Mouse (Mus musculus) hindbrain, embryonic 11.5 days (tissue): ENCODE data around the gene Dlgap1. TPM values are rescaled to one million over a fixed set of nuclear protein-coding genes. Genes with fewer than 3 reads are reported as not detected.

Source experiments
- ATAC-seq: fragments of 200-750 bp; cut with Nextera tagmentation; 2 replicates; pipeline ENCODE4 v1.8.0; 2017; ENCODE audit warnings: mild to moderate bottlenecking, moderate TSS enrichment, moderate library complexity; ENCODE audit not compliant: low FRiP score
- DNase-seq: peaks from one replicate; pipeline ENCODE4 v3.0.0-alpha.2; 2015; ENCODE audit warnings: low spot score
- H3K27ac ChIP-seq: fragments of 300-500 bp; sonication (generic); 2 replicates; pipeline ENCODE4 v1.5.1; 2014; ENCODE audit warnings: mild to moderate bottlenecking, low read depth, low read length
- H3K27me3 ChIP-seq: fragments of 300-500 bp; sonication (generic); 2 replicates; pipeline ENCODE4 v1.6.1; 2014; ENCODE audit warnings: mild to moderate bottlenecking, low read length, moderate library complexity, mixed read lengths; ENCODE audit not compliant: control insufficient read depth, insufficient read depth
- H3K36me3 ChIP-seq: fragments of 300-500 bp; sonication (generic); 2 replicates; pipeline ENCODE4 v1.6.1; 2014; ENCODE audit warnings: mild to moderate bottlenecking, low read length, moderate library complexity, mixed read lengths; ENCODE audit not compliant: control insufficient read depth, insufficient read depth
- H3K4me1 ChIP-seq: fragments of 300-500 bp; sonication (generic); replicated peaks from 2 replicates; pipeline ENCODE4 v1.6.1; 2014; ENCODE audit warnings: low read length, mixed read lengths; ENCODE audit not compliant: control insufficient read depth, insufficient read depth
- H3K4me2 ChIP-seq: fragments of 300-500 bp; sonication (generic); replicated peaks from 2 replicates; pipeline ENCODE4 v1.6.1; 2014; ENCODE audit warnings: mild to moderate bottlenecking, low read depth, low read length
- H3K4me3 ChIP-seq: fragments of 300-500 bp; sonication (generic); 2 replicates; pipeline ENCODE4 v1.5.1; 2014; ENCODE audit warnings: low read depth, low read length
- H3K9ac ChIP-seq: fragments of 300-500 bp; sonication (generic); 2 replicates; pipeline ENCODE4 v1.6.1; 2014; ENCODE audit warnings: low read depth, low read length
- H3K9me3 ChIP-seq: fragments of 300-500 bp; sonication (generic); 2 replicates; pipeline ENCODE4 v1.6.1; 2016; ENCODE audit warnings: low read length; ENCODE audit not compliant: control insufficient read depth
- WGBS: fragments of 180-500 bp; shearing (Covaris S2); extraction: QIAGEN DNeasy Blood & Tissue Kit; methylation state at CpG from one replicate; pipeline ENCODE4 v1.1.7; 2014; 5-methylcytosine and 5-hydroxymethylcytosine counted together
- polyA plus RNA-seq: library from polyadenylated mRNA; unstranded; fragments of >200 nt; fragmentation: Nextera tagmentation; extraction: Ambion mirVana; gene quantifications from 2 replicates; pipeline ENCODE4 v1.2.1, GENCODE M21; 2014

Gene Dlgap1
- polyA plus RNA-seq, 1 experiment from 2014 or later: 4.4 TPM

DNA sequence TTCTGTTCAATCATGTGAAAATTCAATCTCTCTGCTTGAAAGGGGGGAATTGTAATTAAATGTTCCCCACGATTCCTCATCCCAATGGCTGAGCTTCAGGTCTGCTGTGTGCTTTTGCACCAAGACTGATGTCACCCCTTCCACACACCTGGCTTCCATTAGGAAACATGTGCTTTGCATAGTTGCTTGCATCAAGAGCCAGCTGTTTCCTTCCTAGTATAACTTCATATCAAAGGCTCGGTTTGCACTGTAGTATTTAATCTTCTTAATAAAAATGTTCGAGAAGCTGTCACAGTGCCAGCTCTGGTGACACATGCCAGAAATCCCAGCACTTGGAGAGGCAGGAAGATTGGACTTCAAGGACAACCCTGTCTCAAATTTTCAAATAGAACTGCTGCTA is 428.3 kb downstream of the Dlgap1 start:
- no peak overlapping the region for H3K9ac ChIP-seq
- no peak overlapping the region for H3K4me2 ChIP-seq
- H3K27ac ChIP-seq: no peak overlapping the region
- 56% methylated on average over 3 of the region's 3 CpGs for WGBS
- H3K9me3 ChIP-seq: no peaks in the 10 kb centered on the region
- H3K36me3 ChIP-seq: no peaks in the 10 kb centered on the region
- no peaks in the 10 kb centered on the region for H3K4me1 ChIP-seq
- ATAC-seq (no peak), DNase-seq (peak; percentile 20)
- H3K4me3 ChIP-seq: no peak overlapping the region
- no peaks in the 10 kb centered on the region for H3K27me3 ChIP-seq

DNA sequence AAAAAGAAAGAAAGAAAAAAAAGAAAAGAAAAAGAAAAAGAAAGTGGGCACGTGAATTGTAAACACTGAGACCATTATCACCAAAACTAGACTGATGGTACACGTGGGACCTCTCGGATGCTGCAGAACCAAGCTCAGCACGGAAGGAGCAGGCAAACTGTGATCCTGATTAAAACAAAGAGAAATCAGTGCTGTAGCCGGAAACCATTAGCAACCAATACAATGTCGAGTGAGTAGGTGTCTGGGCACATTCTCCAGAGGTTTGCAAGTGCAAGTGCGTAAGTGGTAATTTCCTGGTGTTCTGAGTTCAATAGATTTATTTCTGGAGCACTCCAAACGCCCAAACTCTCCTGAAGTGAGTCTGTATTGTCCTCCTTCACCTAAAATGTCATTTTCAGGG is 428.8 kb downstream of the Dlgap1 start:
- H3K27me3 ChIP-seq: no peaks in the 10 kb centered on the region
- no peak for ATAC-seq
- H3K4me2 ChIP-seq: no peak overlapping the region
- H3K4me1 ChIP-seq: no peaks in the 10 kb centered on the region
- no peak for DNase-seq
- no peak overlapping the region for H3K4me3 ChIP-seq
- H3K9ac ChIP-seq: no peak overlapping the region
- no peaks in the 10 kb centered on the region for H3K9me3 ChIP-seq
- no peak overlapping the region for H3K27ac ChIP-seq
- WGBS: 67% methylated on average over 8 of the region's 8 CpGs
- H3K36me3 ChIP-seq: no peaks in the 10 kb centered on the region

DNA sequence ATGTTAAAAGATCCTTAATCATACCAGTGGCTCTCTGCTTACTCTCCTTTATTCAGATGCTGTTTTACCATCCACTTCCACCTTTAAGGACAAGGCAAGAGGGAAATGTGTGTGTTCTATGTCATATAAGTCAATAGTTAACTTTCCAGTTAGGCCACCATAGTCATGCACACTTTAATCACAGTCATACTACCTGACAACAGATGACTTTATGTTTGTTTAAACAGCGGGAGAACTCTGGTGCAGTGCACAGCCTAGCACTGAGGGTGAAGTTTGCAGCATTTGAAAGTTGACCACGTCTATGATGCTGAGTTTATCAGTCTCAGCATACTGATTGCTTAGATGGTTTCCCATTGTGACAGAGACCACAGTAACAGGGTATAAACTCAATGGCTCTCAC is 433.0 kb downstream of the Dlgap1 start:
- 68% methylated on average over 2 of the region's 2 CpGs for WGBS
- H3K9me3 ChIP-seq: no peaks in the 10 kb centered on the region
- H3K4me3 ChIP-seq: no peak overlapping the region
- ATAC-seq: no peak
- H3K36me3 ChIP-seq: no peaks in the 10 kb centered on the region
- H3K4me1 ChIP-seq: no peaks in the 10 kb centered on the region
- H3K27me3 ChIP-seq: no peaks in the 10 kb centered on the region
- no peak overlapping the region for H3K4me2 ChIP-seq
- no peak for DNase-seq
- no peak overlapping the region for H3K9ac ChIP-seq
- H3K27ac ChIP-seq: no peak overlapping the region

DNA sequence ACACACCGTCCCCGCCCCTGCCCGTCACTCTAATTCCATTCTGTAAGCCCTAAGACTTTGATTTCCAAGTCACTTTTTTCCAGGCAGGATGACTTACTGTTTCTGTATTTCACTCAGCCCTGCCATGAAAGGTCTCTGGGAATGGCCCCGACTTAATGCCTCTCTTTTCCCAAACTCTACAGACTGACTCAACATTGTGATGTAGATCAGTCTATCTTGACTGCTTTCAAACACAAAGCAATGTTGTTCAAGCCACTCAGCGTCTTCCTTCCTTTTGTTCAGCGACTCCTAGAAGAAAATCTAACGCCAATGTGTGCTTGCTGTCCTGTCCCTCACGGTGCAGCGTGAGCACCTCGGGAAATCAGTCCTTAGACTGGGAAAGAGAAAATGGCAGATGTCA is 434.9 kb downstream of the Dlgap1 start:
- DNase-seq (peak; percentile 8), ATAC-seq (no peak)
- Histone ChIP-seq H3K4me2 (no peak overlapping the region), H3K27me3 (no peaks in the 10 kb centered on the region), H3K36me3 (no peaks in the 10 kb centered on the region), H3K9ac (no peak overlapping the region), H3K4me3 (no peak overlapping the region), H3K4me1 (no peaks in the 10 kb centered on the region), H3K9me3 (no peaks in the 10 kb centered on the region), H3K27ac (no peak overlapping the region)
- 20% methylated on average over 10 of the region's 10 CpGs for WGBS

DNA sequence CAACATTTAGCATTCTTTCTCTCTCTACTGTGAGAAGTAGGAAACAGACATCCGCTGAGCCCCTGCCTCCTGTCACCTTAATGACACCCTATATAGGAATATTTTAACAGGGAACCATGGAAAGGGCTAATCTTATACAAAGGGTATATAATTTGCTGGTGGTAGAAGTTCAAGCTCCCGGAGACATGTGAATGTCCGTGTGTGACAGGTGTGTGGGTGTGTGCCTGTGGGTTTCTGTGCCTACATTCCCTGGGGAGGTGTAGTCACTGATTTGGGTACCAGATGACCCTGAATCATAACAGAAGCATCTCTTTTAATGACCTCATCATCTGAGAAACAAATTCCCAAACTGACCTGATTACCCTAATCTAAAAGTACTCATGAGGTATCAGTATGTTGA is 445.3 kb downstream of the Dlgap1 start:
- DNase-seq (no peak), ATAC-seq (no peak)
- WGBS: 86% methylated on average over 3 of the region's 3 CpGs
- Histone ChIP-seq H3K27me3 (no peaks in the 10 kb centered on the region), H3K36me3 (no peaks in the 10 kb centered on the region), H3K4me1 (no peaks in the 10 kb centered on the region), H3K4me2 (no peak overlapping the region), H3K9me3 (no peaks in the 10 kb centered on the region), H3K4me3 (no peak overlapping the region), H3K27ac (no peak overlapping the region), H3K9ac (no peak overlapping the region)

DNA sequence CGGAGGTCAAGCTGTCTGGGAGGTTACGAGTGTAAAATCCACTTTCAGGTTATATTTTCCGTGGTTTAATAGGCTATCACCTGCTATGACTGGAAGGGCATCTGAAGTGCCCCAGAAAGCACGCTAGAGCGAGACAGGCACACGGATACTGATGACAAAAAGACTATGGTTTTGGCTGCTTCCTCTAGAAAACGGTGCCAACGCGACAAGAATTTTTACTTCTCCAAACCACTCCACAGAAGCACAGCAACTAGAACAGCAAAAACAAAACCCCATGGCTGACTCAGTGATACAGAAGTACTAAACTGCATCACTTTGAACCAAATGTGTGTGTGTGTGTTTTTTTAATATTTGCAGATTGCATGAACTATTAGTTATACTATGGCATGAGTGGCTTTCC is 459.0 kb downstream of the Dlgap1 start:
- WGBS: 88% methylated on average over 9 of the region's 9 CpGs
- Histone ChIP-seq H3K27ac (no peak overlapping the region), H3K4me1 (no peaks in the 10 kb centered on the region)

DNA sequence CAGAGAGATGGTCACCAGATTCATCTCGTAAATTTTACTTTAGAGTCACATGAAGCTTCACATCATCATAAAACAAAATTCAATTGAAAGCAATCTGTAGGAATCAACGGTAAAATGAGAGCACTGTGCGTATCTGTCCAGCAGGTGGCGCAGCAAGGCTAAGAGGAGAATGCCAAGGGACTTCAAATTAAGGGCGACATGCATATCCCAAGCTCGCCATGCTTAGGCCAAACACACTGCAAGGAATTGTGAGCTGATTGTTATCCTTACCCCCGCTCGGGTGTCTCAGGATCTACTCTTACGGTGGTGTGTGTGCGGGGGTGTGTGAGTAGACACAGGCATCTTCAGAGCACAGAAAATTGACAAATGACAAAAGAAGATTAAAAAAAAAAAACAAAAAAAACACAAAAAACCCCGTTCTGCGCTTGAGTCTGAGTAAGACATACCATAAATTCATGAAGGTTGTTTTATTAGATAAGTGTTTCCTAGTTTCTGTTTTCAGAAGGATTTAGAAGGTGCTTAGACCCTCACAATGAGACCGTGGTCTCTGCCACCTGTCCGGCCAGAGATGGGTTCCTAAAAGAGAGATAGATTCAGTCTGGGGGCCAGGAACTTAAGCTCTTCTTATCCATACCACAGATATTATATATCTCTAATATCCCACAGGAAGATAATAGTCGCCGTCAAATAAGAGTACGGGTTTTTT is 461.0 kb downstream of the Dlgap1 start:
- 15% methylated on average over 17 of the region's 17 CpGs for WGBS
- no peak overlapping the region for H3K4me3 ChIP-seq
- H3K4me1 ChIP-seq: no peaks in the 10 kb centered on the region

More for the DNA sequence above, 459.0 kb downstream of the Dlgap1 start:
- Histone ChIP-seq H3K9me3 (no peaks in the 10 kb centered on the region), H3K4me2 (no peak overlapping the region), H3K9ac (no peak overlapping the region), H3K4me3 (no peak overlapping the region), H3K36me3 (no peaks in the 10 kb centered on the region), H3K27me3 (no peaks in the 10 kb centered on the region)
- DNase-seq (no peak), ATAC-seq (no peak)

DNA sequence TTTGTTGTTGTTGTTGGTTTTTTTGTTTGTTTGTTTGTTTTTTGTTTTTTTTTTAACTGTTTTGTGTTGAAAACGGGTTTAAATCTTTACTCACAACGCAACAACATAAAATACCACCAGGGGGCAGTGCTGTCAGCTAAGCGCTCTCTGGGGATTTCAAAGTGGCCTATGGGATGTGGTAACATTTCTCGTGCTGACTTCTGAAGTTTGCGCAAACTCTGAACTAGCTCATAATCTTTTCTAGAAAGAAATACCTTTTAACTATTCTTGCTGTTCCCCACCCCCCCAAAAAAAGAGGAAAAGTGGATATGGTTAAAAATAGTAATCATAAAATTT is 461.5 kb downstream of the Dlgap1 start:
- no peaks in the 10 kb centered on the region for H3K27me3 ChIP-seq
- H3K4me2 ChIP-seq: no peak overlapping the region
- DNase-seq (peak; percentile 81), ATAC-seq (no peak)
- WGBS: 23% methylated on average over 5 of the region's 5 CpGs
- no peak overlapping the region for H3K27ac ChIP-seq
- H3K4me1 ChIP-seq: no peaks in the 10 kb centered on the region
- no peak overlapping the region for H3K9ac ChIP-seq
- H3K36me3 ChIP-seq: no peaks in the 10 kb centered on the region
- no peaks in the 10 kb centered on the region for H3K9me3 ChIP-seq
- no peak overlapping the region for H3K4me3 ChIP-seq

More for the DNA sequence above, 461.0 kb downstream of the Dlgap1 start:
- H3K4me2 ChIP-seq: peak overlapping the region; percentile 34; the same call in 1 of the 2 replicates
- H3K36me3 ChIP-seq: no peaks in the 10 kb centered on the region
- H3K9ac ChIP-seq: no peak overlapping the region
- no peak overlapping the region for H3K27ac ChIP-seq
- peak; percentile 92 for DNase-seq
- H3K27me3 ChIP-seq: no peaks in the 10 kb centered on the region
- ATAC-seq: peak; percentile 78
- H3K9me3 ChIP-seq: no peaks in the 10 kb centered on the region

DNA sequence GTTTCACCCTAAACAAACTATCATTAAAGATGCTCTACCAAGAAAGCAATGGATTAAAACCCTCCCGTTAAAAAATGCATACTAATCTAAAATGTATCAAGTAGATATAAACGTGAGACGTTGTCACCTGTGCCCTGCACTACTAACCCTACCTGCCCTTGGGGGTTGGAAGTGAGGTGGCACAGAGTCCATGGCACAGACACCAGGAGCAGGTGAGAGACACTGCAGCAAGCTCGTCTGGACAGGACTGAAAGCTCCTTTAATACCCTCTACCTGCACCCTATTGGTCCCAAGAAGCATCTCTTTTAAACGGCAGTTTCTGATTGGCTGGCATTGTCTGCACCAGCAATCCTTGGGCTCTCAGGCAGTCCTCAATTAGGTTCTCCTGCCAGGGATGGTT is 464.0 kb downstream of the Dlgap1 start:
- no peaks in the 10 kb centered on the region for H3K27me3 ChIP-seq
- ATAC-seq (no peak), DNase-seq (no peak)
- H3K4me2 ChIP-seq: no peak overlapping the region
- no peaks in the 10 kb centered on the region for H3K9me3 ChIP-seq
- H3K4me3 ChIP-seq: no peak overlapping the region
- H3K4me1 ChIP-seq: no peaks in the 10 kb centered on the region
- no peaks in the 10 kb centered on the region for H3K36me3 ChIP-seq
- H3K9ac ChIP-seq: no peak overlapping the region
- 73% methylated on average over 5 of the region's 5 CpGs for WGBS
- no peak overlapping the region for H3K27ac ChIP-seq
